Mouse (Mus musculus): Measurements from ENCODE around the gene Casd1.

Gene Casd1

DNA sequence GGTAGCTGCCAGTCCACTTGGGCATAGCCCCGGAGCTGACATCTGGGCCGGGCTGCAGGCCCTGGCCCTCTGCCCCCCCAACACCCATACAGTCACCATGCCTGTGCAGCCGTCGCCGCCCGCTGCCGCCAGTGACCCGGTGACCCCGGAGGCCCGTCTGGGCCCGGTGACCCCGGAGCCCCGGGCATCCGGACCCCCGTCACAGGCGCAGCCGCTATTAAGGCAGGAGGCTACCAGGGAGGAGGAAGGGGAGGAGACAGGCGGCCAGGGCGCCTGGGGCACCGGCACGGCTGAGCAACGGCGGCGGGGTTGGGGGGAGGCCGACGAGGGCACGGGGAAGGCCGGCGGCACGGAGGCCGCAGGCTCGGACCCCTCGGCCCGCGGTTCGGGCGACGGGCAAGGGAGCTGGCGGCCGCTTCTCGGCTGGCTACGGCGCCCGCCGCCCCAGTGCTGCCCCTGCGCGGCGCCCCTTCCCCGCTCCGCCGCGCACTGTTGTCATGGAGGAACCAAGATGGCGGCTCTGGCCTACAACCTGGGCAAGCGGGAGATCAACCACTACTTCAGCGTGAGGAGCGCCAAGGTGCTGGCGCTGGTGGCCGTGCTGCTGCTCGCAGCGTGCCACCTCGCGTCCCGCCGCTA, at the start of gene Casd1:
TSS of gene Casd1 (plus strand) at position 182 of the 639 bp plus-strand sequence.
- DNase-seq (ENCODE audit: low spot score): peak; percentile 76

DNA sequence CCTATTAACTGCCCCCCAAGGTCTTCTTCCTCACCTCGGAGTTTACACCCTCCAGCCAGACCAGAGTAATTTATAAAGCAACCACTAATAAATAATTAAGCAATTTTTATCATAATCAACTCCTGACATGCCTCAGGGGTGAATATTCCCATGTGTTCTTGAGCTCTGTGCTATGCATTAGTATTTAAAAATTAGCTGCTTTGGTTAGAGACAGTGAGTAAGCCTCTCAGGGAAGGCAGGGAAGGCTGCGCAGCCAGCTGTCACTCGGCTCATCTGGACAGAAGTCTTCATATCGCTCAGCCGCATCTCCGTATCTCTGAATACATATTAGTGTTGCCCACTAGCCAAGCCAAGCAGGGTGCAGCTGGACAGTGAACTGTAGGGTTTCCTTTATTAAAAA, 45.3 kb upstream of the Casd1 start:
- no peak for DNase-seq (ENCODE audit: low spot score)

GRCm38 (mm10) chr6:4557086-4557485, 43.6 kb upstream of the Casd1 start:
- DNase-seq (ENCODE audit: low spot score): no peak

DNA sequence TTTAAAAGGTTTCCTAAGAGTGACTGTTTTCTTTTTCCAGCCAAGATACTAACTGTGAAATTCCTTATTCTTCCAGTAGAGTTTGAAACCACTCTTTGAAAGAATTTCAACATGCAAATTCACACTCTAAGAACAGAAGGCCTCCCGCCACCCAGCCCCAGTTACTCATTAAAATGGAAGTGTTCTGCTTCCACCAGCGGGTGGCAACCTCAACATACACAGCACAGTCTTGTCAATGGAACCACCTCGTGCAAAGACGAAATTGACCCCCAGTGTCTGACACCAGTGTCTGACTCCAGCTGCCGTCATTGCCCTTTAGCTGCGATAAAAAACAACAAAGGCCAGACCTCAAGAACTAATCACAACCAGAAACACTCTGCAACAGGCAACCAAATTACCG, 43.0 kb upstream of the Casd1 start:
- peak; percentile 53 for DNase-seq (ENCODE audit: low spot score)

- DNase-seq (ENCODE audit: low spot score): no peak
Measured at GRCm38 (mm10) chr6:4561156-4561555, 39.5 kb upstream of the Casd1 start.

DNA sequence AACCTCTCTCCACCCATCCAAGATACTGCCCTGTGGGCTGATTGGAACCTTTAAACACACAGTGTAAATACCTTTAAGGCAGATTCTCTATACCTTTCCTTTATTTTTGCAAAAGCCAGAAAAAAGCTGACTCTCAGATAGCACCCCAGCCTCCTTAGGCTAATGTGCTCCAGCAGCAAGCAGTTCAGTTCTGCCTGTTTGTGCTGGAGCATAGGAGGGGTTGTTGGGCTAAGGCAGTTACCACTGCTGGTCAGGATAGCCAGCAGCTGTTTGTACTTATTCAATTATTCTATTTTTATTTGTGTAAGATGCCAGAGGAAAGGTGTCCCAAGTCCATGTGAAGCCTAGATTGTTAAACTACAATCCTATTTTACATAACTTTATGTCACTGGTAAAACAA, 39.0 kb upstream of the Casd1 start:
- no peak for DNase-seq (ENCODE audit: low spot score)

DNA sequence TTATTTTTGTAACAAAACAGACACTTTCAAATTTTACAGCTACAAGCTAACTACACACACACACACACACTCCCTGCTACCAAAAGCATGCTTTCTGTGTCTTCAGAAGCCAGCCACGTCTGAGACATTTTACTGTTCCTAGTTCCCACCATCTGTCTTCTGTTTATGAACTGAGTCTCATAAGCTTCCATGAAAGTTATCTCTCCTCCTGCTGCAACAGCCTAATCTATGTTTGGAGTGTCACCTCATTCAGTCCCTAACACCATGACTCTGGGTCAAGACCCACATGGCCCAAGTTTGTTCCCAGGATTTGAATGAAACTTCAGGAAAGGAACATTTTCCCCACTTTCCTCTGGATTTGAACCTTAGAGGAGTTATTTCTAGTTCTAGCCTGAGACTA, 38.2 kb upstream of the Casd1 start:
- no peak for DNase-seq (ENCODE audit: low spot score)

DNA sequence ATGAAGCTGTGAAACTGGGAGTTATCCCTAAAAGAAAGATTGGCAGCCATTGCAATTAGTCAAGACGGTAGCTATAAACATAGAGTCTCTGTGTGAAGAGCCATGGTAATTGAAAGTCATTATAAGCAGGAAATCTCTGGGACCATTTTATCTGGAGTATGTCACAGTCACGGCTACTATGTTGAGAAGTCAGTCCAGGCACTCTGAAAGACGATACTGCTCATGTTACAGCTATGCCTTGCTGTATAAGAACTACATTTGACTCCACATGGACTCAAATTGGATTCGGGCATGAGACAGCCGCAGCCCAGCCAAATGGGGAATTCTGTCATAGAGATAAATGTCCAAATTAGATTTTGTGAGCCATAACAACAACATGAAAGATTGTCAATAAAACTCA, 37.2 kb upstream of the Casd1 start:
- DNase-seq (ENCODE audit: low spot score): no peak

DNA sequence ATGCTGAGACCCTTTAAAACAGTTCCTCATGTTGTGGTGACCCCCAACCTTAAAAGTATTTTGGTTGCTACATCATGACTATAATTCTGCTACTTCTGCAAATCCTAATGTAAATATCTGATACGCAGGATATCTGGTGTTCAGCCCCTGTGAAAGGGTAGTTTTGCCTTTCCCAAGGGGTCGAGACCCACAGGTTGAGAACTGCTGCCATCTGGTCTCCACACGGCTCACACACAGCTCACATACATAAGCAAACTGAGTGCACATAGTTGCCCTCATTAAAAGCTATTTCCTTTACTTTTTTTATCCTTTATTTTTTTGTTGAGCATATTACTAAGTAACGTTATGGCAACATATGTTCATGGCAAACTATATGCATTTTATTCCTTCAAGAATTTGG, 30.2 kb upstream of the Casd1 start:
- no peak for DNase-seq (ENCODE audit: low spot score)

DNA sequence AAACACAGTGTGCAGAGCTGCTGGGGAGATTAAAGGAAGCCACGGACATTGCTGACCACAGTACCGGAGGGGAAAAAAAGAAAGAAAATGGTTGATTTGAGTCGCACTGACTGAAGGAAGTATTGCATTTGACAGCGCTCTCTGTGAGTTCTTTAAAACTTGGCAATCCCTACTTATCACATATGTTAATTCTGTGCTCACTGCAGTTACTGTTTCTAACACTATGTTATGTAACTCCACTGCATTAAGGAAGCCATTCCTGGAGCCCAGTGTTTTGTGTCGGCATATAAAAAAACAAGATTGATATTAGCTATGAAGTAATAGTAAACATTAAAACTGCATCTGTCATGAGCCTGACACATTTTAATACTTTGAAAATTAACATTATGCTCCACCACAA, 22.9 kb upstream of the Casd1 start:
- no peak for DNase-seq (ENCODE audit: low spot score)

- DNase-seq (ENCODE audit: low spot score): no peak
Measured at GRCm38 (mm10) chr6:4578343-4578742, 22.3 kb upstream of the Casd1 start.

DNA sequence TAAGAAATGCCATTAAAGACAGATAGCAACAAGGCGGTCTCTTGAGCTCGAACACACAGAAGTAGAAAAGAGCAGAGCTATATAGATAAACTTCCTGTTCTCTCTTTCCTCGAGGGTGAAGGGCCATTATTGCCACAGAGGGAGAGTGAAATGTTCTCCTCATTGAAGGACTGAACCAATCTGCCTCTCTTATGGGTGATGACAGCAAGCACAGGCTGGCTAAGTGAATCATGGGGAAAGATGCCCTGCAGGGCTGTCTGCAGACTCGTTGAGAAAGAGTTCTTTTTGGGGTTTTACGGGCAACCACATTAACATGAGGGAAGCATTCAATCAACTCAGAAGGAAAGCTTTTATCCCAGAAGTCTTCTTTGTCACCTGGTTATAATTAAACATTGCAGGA, 21.0 kb upstream of the Casd1 start:
- DNase-seq (ENCODE audit: low spot score): no peak

DNA sequence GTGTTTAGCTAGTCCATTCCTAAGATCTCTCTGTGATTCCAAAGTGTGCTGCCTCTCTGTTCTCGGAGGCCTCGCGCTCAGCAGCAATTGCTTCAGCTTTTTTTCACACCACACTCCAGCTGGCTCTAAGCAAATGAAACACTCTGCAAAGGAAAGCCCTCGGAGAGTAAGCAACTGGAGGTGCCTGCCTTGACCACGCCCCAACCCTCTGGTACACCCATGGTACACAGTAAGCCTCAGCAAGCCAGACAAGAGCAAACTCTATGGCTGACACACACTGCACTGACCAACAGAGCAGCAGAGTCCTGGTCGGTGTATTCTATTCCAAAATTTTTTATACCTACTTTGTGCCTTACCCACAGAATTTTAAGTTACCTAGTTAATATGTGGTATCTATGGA, 17.2 kb upstream of the Casd1 start:
- no peak for DNase-seq (ENCODE audit: low spot score)

- no peak for DNase-seq (ENCODE audit: low spot score)
Measured at GRCm38 (mm10) chr6:4587946-4588345, 12.7 kb upstream of the Casd1 start.

DNA sequence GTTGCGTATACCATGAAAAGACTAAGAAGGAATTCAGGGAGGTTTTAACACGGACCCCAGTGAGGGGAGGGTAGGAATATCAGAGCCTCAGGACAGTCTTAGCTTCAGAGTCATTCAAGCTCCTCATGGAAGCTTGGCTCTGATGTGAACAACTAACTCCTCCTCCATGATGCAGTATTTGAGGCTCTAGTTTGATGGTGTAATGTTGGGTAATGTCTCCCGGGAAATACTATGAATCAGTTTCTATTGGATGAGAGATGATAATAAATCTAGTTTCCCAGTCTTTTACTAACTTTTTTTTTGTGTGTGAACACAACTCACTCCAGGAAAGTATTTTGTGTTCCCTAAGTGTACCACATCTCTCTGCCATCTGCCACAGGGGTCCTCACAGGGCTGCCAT, 11.9 kb upstream of the Casd1 start:
- DNase-seq (ENCODE audit: low spot score): no peak

DNA sequence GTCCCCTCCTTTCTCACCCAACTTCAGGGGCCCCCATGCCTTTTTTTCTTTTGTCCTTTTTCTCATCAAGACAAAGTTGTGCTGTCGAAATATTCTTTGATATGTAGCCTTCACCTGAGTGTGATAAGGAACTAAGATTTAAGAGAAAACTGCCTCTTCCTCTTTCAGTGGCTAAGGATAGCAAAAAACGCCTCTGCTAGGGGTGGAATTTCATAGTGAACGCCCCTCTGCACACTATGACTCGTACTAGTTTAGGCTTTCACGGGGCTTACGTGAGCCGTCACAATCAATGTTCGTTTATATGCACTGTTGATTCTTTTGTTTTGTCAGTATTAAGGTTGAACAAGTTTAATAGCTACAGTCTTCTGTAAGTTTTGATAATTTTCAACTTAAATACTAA, 10.6 kb upstream of the Casd1 start:
- no peak for DNase-seq (ENCODE audit: low spot score)

- DNase-seq (ENCODE audit: low spot score): no peak
Measured at GRCm38 (mm10) chr6:4597711-4598110, 2.9 kb upstream of the Casd1 start.

DNA sequence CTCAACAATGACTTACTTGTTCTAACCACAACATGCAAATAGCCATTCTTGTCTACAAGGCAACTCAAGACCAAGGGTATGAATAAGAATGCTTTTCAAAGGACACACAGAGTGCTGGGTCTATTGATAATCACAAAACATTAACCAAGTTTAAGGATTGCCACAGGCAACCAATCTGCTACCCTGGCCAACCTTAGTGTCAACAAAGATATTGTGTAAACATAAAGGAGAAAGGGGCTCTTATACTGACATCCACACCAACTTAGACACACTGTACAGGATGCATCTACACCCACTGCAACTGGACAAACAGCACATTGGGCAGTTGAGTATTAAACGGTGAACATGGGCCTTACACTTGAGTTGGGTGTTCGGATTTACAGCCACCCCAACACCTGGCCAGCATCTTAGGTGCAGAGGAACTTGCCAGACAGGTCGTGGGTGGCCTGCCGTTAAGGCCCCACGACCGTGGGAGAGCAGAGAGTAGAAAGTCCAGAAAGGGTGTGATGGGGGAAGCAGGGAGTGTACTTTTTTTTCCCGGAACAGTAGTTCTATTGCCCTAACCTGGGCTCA, 468 bp upstream of the Casd1 start:
- DNase-seq (ENCODE audit: low spot score): no peak

DNA sequence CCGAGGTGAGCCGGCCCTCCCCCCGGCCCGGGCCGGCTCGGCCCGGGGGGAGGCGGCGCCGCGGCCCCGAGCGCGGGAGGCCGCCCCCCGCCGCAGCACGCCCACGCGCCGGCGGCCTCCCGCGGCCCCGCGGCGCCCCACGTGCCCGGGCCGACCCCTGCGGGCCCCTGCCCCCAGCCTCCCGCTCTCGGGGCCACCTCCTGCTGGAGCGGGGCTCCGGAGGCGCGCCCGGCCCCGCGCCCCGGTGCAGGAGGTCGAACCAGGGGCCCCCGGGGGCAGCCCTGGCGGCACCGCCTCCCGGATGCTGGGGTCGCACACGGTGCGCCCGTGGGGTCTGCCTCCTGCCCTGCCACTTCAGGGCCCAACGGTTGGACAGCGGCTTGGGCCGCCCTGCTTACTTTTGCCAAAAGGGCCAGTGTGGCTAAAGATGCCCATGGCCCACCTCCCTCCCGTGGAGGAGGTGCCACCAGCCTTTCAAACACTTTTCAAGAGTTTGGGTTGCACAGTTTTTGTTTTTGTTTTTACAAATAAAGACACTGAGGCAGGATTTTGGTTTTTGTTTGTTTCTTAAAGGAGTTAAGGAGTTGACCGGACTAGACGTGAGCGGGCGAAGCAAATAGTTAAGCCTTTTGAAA, 775 bp downstream of the Casd1 start:
- DNase-seq (ENCODE audit: low spot score): peak; percentile 47

- no peak for DNase-seq (ENCODE audit: low spot score)
Measured at GRCm38 (mm10) chr6:4602012-4602411, 1.4 kb downstream of the Casd1 start.

GRCm38 (mm10) chr6:4606394-4606793, 5.8 kb downstream of the Casd1 start:
- DNase-seq (ENCODE audit: low spot score): no peak

DNA sequence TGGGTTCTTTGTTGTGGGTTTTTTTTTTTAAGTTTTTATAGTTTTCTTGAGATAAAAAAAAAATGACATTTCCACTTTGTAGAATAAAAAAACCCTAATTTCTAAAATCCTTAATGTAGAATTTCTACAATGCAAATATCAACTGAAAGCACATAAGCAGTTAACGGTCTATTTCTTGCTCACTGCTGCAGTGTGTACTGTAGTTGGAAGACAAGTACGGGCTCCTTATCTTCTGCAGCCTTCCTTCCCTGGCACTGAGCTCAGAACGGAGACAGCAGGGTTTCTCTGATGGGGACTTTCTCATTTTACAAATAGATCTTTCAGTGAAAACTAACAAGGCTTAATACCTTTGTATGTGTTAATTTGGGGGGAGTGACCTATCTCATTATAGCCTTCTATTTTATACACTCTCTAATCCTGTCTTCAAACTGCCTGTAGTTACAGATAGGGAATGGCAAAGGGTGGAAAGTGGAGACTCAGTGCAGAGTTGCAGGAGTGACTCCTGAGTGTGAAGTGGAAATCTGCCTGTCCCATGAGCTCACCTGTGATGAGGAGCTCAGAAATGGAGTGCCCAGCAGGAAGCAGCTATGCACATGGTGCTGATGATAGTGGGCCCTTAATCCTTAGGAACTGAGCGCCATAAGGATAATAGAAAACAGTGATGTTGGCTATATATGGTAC, 9.7 kb downstream of the Casd1 start:
- no peak for DNase-seq (ENCODE audit: low spot score)

DNA sequence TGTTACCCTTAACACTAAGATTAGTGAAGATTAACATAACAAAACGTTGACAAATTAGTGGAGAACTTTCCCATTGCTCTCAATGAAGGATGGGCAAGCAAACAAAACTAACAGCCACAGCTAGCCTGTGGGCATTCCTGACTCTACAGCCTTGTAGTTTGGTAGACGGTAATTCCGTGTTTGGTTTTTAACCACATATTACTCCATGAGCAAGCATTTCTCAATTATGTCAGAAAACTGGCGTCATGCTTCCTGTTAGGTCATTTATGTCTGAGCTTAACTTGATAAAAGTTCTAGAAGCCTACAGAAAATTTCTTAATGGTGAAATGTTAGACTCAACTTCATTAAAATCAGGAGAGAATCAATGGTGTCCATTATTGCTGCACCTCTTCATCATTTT, 11.2 kb downstream of the Casd1 start:
- no peak for DNase-seq (ENCODE audit: low spot score)

Data from ovary, postnatal 36 days (tissue).